Mouse (Mus musculus): ENCODE results near the gene Tpt1.

GRCm38 (mm10) chr14:75850819-75851218, 5.9 kb downstream of the Tpt1 start:
- TF ChIP-seq CTCF (IDR thresholded peaks at IDR 0.05; ENCODE audit: control insufficient read depth, insufficient read depth, insufficient replicate concordance, low read depth, low read length) (no peak), POLR2A (IDR thresholded peaks at IDR 0.05; ENCODE audit: control insufficient read depth, low read depth, low read length) (no peak)
